Mouse (Mus musculus) bone marrow, adult 2 months (tissue): Measurements from ENCODE around the gene Exog.

Experiments used
- CTCF ChIP-seq: fragments of 200-500 bp; IDR thresholded peaks from 2 replicates; pipeline ENCODE4 v1.5.1; 2011; ENCODE audit warnings: low read length, control low read depth; ENCODE audit not compliant: control insufficient read depth, insufficient read depth
- POLR2A ChIP-seq: fragments of 200-500 bp; IDR thresholded peaks from 2 replicates; pipeline ENCODE4 v1.6.1; 2011; ENCODE audit warnings: low read depth, mild to moderate bottlenecking, control low read depth, low read length, borderline replicate concordance; ENCODE audit not compliant: control insufficient read depth

GRCm38 (mm10) chr9:119473011-119473410 lies 28.3 kb downstream of the Exog start:
- TF ChIP-seq CTCF (no peak), POLR2A (no peak)
